Mouse (Mus musculus) hematopoietic multipotent progenitor cell, adult 10-12 weeks (in vitro differentiated cells): ENCODE measurements around the gene Gm20458. TPM values are rescaled to one million over a fixed set of nuclear protein-coding genes. Genes with fewer than 3 reads are reported as not detected.

Experiments used
- polyA plus RNA-seq: library from polyadenylated mRNA; stranded (reverse); fragments of >175 nt; gene quantifications from 2 replicates; pipeline ENCODE4 v1.2.3, GENCODE M21; 2012; ENCODE audit warnings: low replicate concordance

The Gm20458 gene
- 2.5 and 3.3 TPM in 2 replicates for polyA plus RNA-seq

GRCm38 (mm10) chr2:164460745-164461551 lies at the start of gene Gm20458:
Gene Gm20458, plus strand, starts transcription at chr2:164460967.

GRCm38 (mm10) chr2:164443460-164444000 lies 17.2 kb upstream of the Gm20458 start, which contains the start of gene Sdc4:
Gene Sdc4, minus strand, starts transcription at chr2:164443887.

GRCm38 (mm10) chr2:164456864-164457300 lies 3.9 kb upstream of the Gm20458 start, which contains the start of gene Sys1:
Gene Sys1, plus strand, starts transcription at chr2:164456964.

DNA sequence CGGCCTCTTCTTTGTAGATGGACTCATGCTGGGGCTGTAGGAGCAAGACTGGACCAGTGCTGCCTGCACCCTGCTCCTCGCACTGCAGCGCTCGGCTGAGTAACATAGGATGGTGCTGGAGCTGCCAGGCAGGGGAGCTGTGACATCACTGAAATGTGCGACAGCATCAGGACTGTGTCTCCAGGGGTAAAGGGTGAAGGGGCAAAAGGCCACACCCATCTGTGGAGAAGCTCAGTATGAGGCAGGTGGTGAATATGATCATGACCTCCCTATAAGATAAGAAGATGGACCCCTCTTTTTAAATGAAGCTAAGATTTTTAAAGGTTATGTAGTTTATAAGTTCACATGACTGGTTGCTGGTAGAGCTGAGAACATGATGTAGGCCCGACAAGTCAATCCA lies 12.9 kb downstream of the Gm20458 start, which contains the start of gene Trp53tg5:
TSS of gene Trp53tg5 (minus strand) at position 101 of the 400 bp plus-strand sequence.

GRCm38 (mm10) chr2:164485681-164486257 lies 25.0 kb downstream of the Gm20458 start, which contains the start of gene Dbndd2:
Gene Dbndd2, plus strand, starts transcription at chr2:164486106.

GRCm38 (mm10) chr2:164496847-164497690 lies 36.3 kb downstream of the Gm20458 start, which contains the start of gene Pigt:
Gene Pigt, plus strand, starts transcription at chr2:164497520.

Other genes starting within 250 kb of the Gm20458 start
- not detected in 2 replicates for gene Wfdc15b, start 239.3 kb upstream of the Gm20458 start, polyA plus RNA-seq
- not detected in 2 replicates for gene Svs2, start 222.5 kb upstream of the Gm20458 start, polyA plus RNA-seq
- not detected in 2 replicates for gene Svs3b, start 204.3 kb upstream of the Gm20458 start, polyA plus RNA-seq
- gene Svs4, start 182.5 kb upstream of the Gm20458 start, polyA plus RNA-seq = not detected in 2 replicates
- gene Svs3a, start 171.7 kb upstream of the Gm20458 start, polyA plus RNA-seq = not detected in 2 replicates
- not detected in 2 replicates for gene Svs6, start 144.2 kb upstream of the Gm20458 start, polyA plus RNA-seq
- not detected in 2 replicates for gene Svs5, start 128.2 kb upstream of the Gm20458 start, polyA plus RNA-seq
- gene Slpi, start 71.9 kb upstream of the Gm20458 start, polyA plus RNA-seq = 21.9 and 55.6 TPM in 2 replicates
- gene Rbpjl, start 57.8 kb upstream of the Gm20458 start, polyA plus RNA-seq = 0.39 and 0.58 TPM in 2 replicates
- 0.45 and 0.55 TPM in 2 replicates for gene Matn4, start 55.8 kb upstream of the Gm20458 start, polyA plus RNA-seq
- gene Sdc4, start 17.1 kb upstream of the Gm20458 start, polyA plus RNA-seq = 6.5 and 51.1 TPM in 2 replicates
- 150 and 241 TPM in 2 replicates for gene Sys1, start 4.0 kb upstream of the Gm20458 start, polyA plus RNA-seq
- not detected in 2 replicates for gene Trp53tg5, start 12.8 kb downstream of the Gm20458 start, polyA plus RNA-seq
- 27.5 and 44.6 TPM in 2 replicates for gene Dbndd2, start 25.1 kb downstream of the Gm20458 start, polyA plus RNA-seq
- 111 and 192 TPM in 2 replicates for gene Pigt, start 36.6 kb downstream of the Gm20458 start, polyA plus RNA-seq
- gene Wfdc2, start 101.4 kb downstream of the Gm20458 start, polyA plus RNA-seq = not detected in 2 replicates
- gene Spint3, start 112.5 kb downstream of the Gm20458 start, polyA plus RNA-seq = not detected in 2 replicates
- gene Wfdc6a, start 124.5 kb downstream of the Gm20458 start, polyA plus RNA-seq = not detected in 2 replicates
- gene Eppin, start 132.6 kb downstream of the Gm20458 start, polyA plus RNA-seq = not detected in 2 replicates
- gene Wfdc6b, start 152.6 kb downstream of the Gm20458 start, polyA plus RNA-seq = not detected in 2 replicates
- 0.04 TPM in 1 of 2 replicates, not detected in the other for gene Wfdc8, start 152.7 kb downstream of the Gm20458 start, polyA plus RNA-seq
- not detected in 2 replicates for gene Wfdc16, start 177.8 kb downstream of the Gm20458 start, polyA plus RNA-seq
- not detected in 2 replicates for gene Wfdc10, start 195.1 kb downstream of the Gm20458 start, polyA plus RNA-seq
- not detected in 2 replicates for gene Wfdc9, start 195.6 kb downstream of the Gm20458 start, polyA plus RNA-seq
- gene Wfdc11, start 213.1 kb downstream of the Gm20458 start, polyA plus RNA-seq = not detected in 2 replicates
- not detected in 2 replicates for gene Wfdc13, start 224.1 kb downstream of the Gm20458 start, polyA plus RNA-seq
- not detected in 2 replicates for gene Spint4, start 237.5 kb downstream of the Gm20458 start, polyA plus RNA-seq